Mouse (Mus musculus) limb, embryonic 11.5 days (tissue): ENCODE results near the gene Gm5741. TPM values are rescaled to one million over a fixed set of nuclear protein-coding genes. Genes with fewer than 3 reads are reported as not detected.

Experiments used
- ATAC-seq: fragments of 200-750 bp; cut with Nextera tagmentation; 2 replicates; pipeline ENCODE4 v1.8.0; 2017; ENCODE audit warnings: low read depth; ENCODE audit not compliant: insufficient number of reproducible peaks, low FRiP score, low TSS enrichment
- DNase-seq: peaks from one replicate; pipeline ENCODE4 v3.0.0-alpha.2; 2015; ENCODE audit warnings: low spot score
- H3K27ac ChIP-seq: fragments of 300-500 bp; sonication (generic); replicated peaks from 2 replicates; pipeline ENCODE4 v1.5.1; 2014; ENCODE audit warnings: low read depth, mild to moderate bottlenecking, low read length
- H3K27me3 ChIP-seq: fragments of 300-500 bp; sonication (generic); 2 replicates; pipeline ENCODE4 v1.6.1; 2014; ENCODE audit warnings: mild to moderate bottlenecking, low read length, mixed read lengths; ENCODE audit not compliant: control insufficient read depth, insufficient read depth
- H3K36me3 ChIP-seq: fragments of 300-500 bp; sonication (generic); 2 replicates; pipeline ENCODE4 v1.6.1; 2014; ENCODE audit warnings: mild to moderate bottlenecking, low read length, moderate library complexity, mixed read lengths; ENCODE audit not compliant: control insufficient read depth, insufficient read depth
- H3K4me1 ChIP-seq: fragments of 300-500 bp; sonication (generic); 2 replicates; pipeline ENCODE4 v1.6.1; 2014; ENCODE audit warnings: low read length, mixed read lengths; ENCODE audit not compliant: control insufficient read depth, insufficient read depth
- H3K4me2 ChIP-seq: fragments of 300-500 bp; sonication (generic); 2 replicates; pipeline ENCODE4 v1.6.1; 2014; ENCODE audit warnings: low read depth, mild to moderate bottlenecking, moderate library complexity; ENCODE audit not compliant: severe bottlenecking
- H3K4me3 ChIP-seq: fragments of 300-500 bp; sonication (generic); 2 replicates; pipeline ENCODE4 v1.5.1; 2014; ENCODE audit warnings: low read depth, low read length
- H3K9ac ChIP-seq: fragments of 300-500 bp; sonication (generic); 2 replicates; pipeline ENCODE4 v1.6.1; 2014; ENCODE audit warnings: mild to moderate bottlenecking, low read length
- H3K9me3 ChIP-seq: fragments of 300-500 bp; sonication (generic); 2 replicates; pipeline ENCODE4 v1.6.1; 2016; ENCODE audit warnings: low read length; ENCODE audit not compliant: control insufficient read depth
- WGBS: fragments of 180-500 bp; shearing (Covaris S2); extraction: QIAGEN DNeasy Blood & Tissue Kit; methylation state at CpG from one replicate; pipeline ENCODE4 v1.1.7; 2014; 5-methylcytosine and 5-hydroxymethylcytosine counted together
- polyA plus RNA-seq: library from polyadenylated mRNA; unstranded; fragments of >200 nt; fragmentation: Nextera tagmentation; extraction: Ambion mirVana; gene quantifications from 2 replicates; pipeline ENCODE4 v1.2.1, GENCODE M21; 2014

Gm5741 gene
- polyA plus RNA-seq, 1 experiment from 2014 or later, result not detected

GRCm38 (mm10) chr8:85071514-85072281, 3.9 kb upstream of the Gm5741 start, which contains the start of gene Dhps:
Dhps (plus strand) TSS chr8:85071757.
- Histone ChIP-seq H3K9me3 (no peaks in the 10 kb centered on the region), H3K4me1 (no peaks in the 10 kb centered on the region), H3K27me3 (no peaks in the 10 kb centered on the region), H3K4me2 (peak within 1 kb of the TSS; percentile 64), H3K27ac (peak within 1 kb of the TSS; percentile 91), H3K9ac (peak within 1 kb of the TSS; percentile 74), H3K36me3 (peaks cover 8% of the 10 kb centered on the region; the same call in 1 of the 2 replicates), H3K4me3 (peak within 1 kb of the TSS; percentile 90)
- WGBS, result under 1% methylated on average over 64 of the region's 68 CpGs
- ATAC-seq, result peak; percentile 85
- DNase-seq, result peak; percentile 93

GRCm38 (mm10) chr8:85071041-85071440, 3.3 kb upstream of the Gm5741 start:
- Histone ChIP-seq H3K4me2 (peak overlapping the region; percentile 64), H3K4me1 (no peaks in the 10 kb centered on the region), H3K4me3 (peak overlapping the region; percentile 90; the same call in 1 of the 2 replicates), H3K9ac (peak overlapping the region; percentile 74), H3K27ac (no peak overlapping the region), H3K36me3 (peaks cover 8% of the 10 kb centered on the region; the same call in 1 of the 2 replicates), H3K9me3 (no peaks in the 10 kb centered on the region), H3K27me3 (no peaks in the 10 kb centered on the region)
- ATAC-seq (no peak), DNase-seq (no peak)
- WGBS, result 87% methylated on average over 5 of the region's 5 CpGs

- Histone ChIP-seq H3K9ac (no peak overlapping the region), H3K4me3 (no peak overlapping the region), H3K27me3 (no peaks in the 10 kb centered on the region), H3K4me1 (no peaks in the 10 kb centered on the region), H3K9me3 (no peaks in the 10 kb centered on the region), H3K36me3 (peaks cover 4% of the 10 kb centered on the region; the same call in 1 of the 2 replicates), H3K4me2 (no peak overlapping the region), H3K27ac (no peak overlapping the region)
- ATAC-seq, result no peak
- DNase-seq, result no peak
- WGBS, result 89% methylated on average over 2 of the region's 2 CpGs
Observed at GRCm38 (mm10) chr8:85067155-85067554, 627 bp downstream of the Gm5741 start.

- ATAC-seq, result no peak
- DNase-seq, result no peak
- Histone ChIP-seq H3K4me1 (no peaks in the 10 kb centered on the region), H3K4me3 (no peak overlapping the region), H3K27me3 (no peaks in the 10 kb centered on the region), H3K36me3 (peaks cover 4% of the 10 kb centered on the region; the same call in 1 of the 2 replicates), H3K9me3 (no peaks in the 10 kb centered on the region), H3K4me2 (no peak overlapping the region), H3K9ac (no peak overlapping the region), H3K27ac (no peak overlapping the region)
- WGBS, result 43% methylated on average over 2 of the region's 2 CpGs
Observed at GRCm38 (mm10) chr8:85065213-85065612, 2.6 kb downstream of the Gm5741 start.

GRCm38 (mm10) chr8:85062603-85063002, 5.2 kb downstream of the Gm5741 start:
- Histone ChIP-seq H3K36me3 (peaks cover 4% of the 10 kb centered on the region; the same call in 1 of the 2 replicates), H3K4me3 (no peak overlapping the region), H3K9me3 (no peaks in the 10 kb centered on the region), H3K27me3 (no peaks in the 10 kb centered on the region), H3K9ac (no peak overlapping the region), H3K4me2 (no peak overlapping the region), H3K4me1 (no peaks in the 10 kb centered on the region), H3K27ac (no peak overlapping the region)
- ATAC-seq, result no peak
- no peak for DNase-seq
- WGBS, result 93% methylated on average over 4 of the region's 4 CpGs

- Histone ChIP-seq H3K27ac (no peak within 1 kb of the TSS), H3K4me1 (no peaks in the 10 kb centered on the region), H3K4me3 (peak within 1 kb of the TSS; percentile 82), H3K9ac (peak within 1 kb of the TSS; percentile 76), H3K9me3 (no peaks in the 10 kb centered on the region), H3K36me3 (peaks cover 15% of the 10 kb centered on the region), H3K27me3 (no peaks in the 10 kb centered on the region), H3K4me2 (peak within 1 kb of the TSS; percentile 95)
- peak; percentile 84 for ATAC-seq
- WGBS, result 1% methylated on average over 53 of the region's 53 CpGs
- DNase-seq, result peak; percentile 96
Observed at GRCm38 (mm10) chr8:85059879-85060616, 7.7 kb downstream of the Gm5741 start, which contains the start of gene Fbxw9. Fbxw9 (plus strand) TSS chr8:85060055.

GRCm38 (mm10) chr8:85057367-85057766, 10.4 kb downstream of the Gm5741 start:
- Histone ChIP-seq H3K9ac (no peak overlapping the region), H3K4me2 (no peak overlapping the region), H3K36me3 (peaks cover 33% of the 10 kb centered on the region), H3K27ac (no peak overlapping the region), H3K27me3 (no peaks in the 10 kb centered on the region), H3K4me1 (no peaks in the 10 kb centered on the region), H3K4me3 (no peak overlapping the region), H3K9me3 (no peaks in the 10 kb centered on the region)
- DNase-seq (no peak), ATAC-seq (no peak)
- WGBS, result 85% methylated on average over 7 of the region's 7 CpGs

- DNase-seq (no peak), ATAC-seq (no peak)
- Histone ChIP-seq H3K9me3 (no peaks in the 10 kb centered on the region), H3K4me2 (no peak overlapping the region), H3K27ac (no peak overlapping the region), H3K9ac (no peak overlapping the region), H3K27me3 (no peaks in the 10 kb centered on the region), H3K4me3 (no peak overlapping the region), H3K36me3 (peaks cover 62% of the 10 kb centered on the region), H3K4me1 (peaks cover 2% of the 10 kb centered on the region; the same call in 1 of the 2 replicates)
- WGBS, result 90% methylated on average over 6 of the region's 6 CpGs
Observed at GRCm38 (mm10) chr8:85043619-85044018, 24.2 kb downstream of the Gm5741 start.
